Mouse (Mus musculus) CD8-positive naive resting alpha-beta T cell, adult 2 months (primary cell): Measurements from ENCODE around the gene Ppp1r36.

Source experiments
- DNase-seq, 2 experiments: peaks; one replicate each; pipeline ENCODE4 v3.0.0; 2022; ENCODE audit warnings: low read depth in 2 of 2, low spot score in 2 of 2

Ppp1r36 gene

DNA sequence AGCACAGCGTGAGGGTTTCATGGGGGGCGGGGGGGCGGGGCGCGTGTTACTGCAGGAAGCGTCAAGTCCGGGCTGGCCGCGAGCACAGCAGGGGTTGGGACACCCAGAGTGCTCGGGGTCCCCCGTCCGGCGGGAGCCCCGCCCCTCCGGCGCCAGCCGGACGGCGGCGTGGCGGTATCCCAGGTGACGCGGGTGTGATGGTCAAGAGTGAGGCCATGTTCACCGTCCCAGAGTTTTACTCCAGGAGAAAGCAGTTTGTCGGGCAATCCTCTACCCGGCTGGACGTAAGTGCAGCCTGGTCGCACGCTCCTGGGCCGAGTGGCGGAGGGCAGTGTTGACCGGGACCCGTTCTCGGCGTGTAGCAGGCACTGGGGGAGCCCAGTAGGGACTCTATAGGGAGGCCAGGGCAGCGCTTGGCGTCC lies at the start of gene Ppp1r36:
Gene Ppp1r36, plus strand, starts transcription at position 106 of the 422 bp plus-strand sequence.
- DNase-seq, result no peak

DNA sequence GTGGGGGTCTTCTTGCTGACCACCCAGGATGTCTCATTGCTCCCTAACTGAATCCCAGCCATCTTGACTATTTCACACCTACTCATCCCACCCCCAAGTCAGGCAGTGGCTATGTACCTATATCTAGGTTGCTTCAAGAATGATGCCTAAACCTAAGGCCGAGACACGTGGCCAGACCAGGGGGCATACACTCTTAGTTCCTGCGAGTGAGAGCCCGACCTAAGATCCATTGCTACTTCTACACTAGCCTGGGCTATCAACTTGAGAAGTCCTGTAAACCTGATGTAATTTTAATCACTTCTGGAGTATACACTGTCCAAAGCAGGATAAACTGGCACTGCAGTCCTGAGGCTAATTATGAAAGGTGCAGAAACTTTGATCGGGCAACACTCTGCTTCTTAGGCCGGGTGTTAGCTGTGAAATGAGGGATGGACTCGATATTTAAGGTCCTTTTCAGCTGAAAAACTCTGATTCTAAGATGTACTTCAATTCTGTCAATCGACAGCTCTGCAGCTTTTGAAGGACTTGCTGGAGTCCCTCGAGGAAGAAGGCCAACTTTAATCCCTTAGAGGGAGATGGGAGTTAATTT lies 49.0 kb upstream of the Ppp1r36 start:
- no peak for DNase-seq

DNA sequence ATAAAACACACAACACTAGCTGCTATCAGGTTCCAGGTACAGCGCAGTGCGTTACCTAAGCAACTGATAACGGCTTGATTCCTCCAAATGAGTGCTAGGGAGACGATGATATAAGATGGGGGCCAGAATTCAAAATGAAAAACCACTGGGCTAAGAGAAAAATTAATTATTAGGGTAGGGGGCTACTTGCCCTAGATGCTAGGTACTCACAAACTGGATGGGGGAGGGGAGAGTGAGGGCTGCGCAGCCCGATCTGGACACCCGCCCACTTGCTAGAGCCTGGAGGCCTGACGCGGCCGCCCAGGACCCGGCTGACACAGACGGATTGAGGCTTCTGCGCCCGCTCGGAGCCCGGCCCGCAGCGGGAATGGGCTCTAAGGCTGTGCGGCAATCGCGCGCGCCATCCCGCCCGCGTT lies 48.5 kb upstream of the Ppp1r36 start:
- DNase-seq, result no peak

DNA sequence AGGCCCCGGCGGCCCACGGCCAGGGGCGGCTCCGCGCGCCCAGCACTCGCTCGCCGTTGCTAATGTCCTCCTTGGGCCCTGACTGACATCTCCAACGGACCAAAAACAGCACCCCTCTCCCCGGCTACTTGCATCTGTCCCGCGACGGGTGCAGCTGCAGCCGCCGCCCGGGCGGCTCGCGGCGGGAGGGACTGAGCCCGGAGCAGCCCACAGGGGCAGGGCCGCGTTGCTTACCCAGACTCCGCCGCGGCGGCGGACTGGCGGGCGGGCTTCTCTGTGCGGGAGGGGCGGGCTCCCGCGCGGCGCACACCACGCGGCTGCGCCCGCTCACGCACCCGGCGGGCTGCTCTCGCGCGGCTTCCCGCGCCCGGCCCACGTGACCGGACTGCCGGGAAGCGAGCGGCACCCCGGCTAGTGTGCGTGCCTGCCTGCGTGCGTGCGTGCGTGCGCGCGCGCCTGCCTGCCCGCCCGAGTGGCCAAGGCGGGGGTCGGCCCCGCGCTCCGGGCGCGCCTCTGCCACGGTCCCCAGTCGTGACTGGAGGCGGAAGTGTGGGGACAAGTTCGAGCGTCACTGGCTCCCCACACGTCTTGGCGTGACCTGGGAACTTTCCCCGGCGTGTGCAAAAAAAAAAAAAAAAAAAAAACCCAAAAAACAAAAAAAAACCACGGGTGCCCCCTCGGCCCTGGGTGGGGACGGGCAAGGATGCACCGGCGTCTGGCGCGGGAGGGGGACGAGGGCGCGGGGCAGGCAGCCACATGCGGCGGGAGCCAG lies 47.9 kb upstream of the Ppp1r36 start, which contains the start of gene Zbtb25:
Gene Zbtb25, minus strand, starts transcription at position 397 of the 772 bp plus-strand sequence.
- peak; percentile 82 to 87 for DNase-seq

DNA sequence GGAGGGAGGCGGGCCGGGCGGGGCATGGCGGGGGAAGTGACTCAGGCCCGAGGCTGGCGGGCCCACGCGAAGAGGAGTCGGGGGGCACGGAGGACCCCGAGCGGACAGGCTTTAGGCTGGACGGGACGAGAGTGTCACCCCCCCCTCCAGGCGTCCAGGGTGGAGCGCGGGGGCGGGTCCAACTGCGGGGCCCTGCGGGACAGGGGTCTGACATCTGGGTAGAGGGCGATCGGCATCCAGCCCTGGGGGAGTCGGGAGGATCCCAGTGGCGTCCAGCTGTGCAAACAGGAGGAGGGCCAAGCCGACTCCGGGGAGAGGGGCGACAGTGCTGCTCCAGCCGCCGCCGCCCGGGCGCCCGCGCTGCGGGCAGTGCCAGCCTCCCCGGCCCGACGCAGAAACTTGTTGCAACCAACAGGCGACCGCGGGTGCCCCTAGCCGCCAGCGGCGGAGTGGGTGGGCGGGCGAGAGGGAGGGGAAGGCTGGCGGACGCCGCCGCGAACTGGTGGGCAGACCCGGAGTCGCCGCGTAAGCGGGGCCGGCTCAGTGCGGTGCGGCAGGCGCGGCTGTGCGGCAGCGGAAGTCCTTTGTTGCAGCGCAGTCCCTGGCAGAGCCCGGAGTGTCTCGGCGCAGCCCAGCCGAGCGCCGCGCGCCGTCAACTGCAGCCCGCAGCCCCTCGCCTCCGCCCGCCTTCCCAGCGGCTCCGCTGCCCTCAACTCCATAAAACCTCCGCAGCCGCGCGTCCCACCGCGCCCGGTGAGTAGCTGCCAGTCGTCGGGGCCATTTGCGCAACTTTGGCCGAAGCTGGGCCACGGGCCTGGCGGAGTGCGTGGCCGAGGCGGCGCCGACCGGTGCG lies 47.1 kb upstream of the Ppp1r36 start, which contains the start of gene Zbtb1:
Gene Zbtb1, plus strand, starts transcription at position 289 of the 853 bp plus-strand sequence.
- peak; percentile 73 to 77 for DNase-seq

DNA sequence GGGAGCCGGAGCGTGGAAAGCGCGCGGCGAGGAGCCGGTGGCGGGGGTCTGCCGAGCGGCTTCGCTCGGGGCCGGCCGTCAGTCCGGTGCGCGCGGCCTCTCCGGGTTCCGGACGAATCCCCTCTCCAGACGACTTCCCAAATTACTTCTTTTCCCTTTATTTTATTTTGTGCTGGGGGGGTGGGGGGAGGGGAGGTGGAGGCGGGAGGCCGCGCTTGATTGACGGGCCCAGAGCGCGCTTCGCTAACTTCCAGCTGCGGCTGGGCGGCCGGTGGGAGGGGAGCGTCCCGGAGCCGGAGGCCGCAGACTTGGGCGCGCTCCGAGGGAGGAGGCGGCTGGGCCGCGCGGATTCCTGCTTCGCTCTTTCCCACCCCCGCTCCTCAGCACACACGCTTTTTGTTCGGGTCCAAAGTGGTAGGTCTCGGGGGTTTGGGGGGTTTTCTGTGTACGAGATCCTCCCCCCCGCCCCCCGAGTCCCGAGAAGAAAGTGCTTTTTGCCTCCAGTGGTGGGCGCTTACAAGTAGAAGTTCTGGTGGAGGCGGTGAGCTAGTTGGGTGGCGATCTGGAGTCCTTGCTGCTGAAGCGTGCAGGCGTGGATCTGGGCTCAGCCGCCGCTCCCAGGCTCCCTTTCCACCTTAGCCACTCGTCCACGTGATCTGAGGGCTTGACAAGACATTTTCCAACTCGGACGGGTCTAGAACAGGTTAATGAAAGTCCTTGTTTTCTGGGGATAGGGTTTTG lies 46.3 kb upstream of the Ppp1r36 start:
- peak; percentile 49 to 63 for DNase-seq

DNA sequence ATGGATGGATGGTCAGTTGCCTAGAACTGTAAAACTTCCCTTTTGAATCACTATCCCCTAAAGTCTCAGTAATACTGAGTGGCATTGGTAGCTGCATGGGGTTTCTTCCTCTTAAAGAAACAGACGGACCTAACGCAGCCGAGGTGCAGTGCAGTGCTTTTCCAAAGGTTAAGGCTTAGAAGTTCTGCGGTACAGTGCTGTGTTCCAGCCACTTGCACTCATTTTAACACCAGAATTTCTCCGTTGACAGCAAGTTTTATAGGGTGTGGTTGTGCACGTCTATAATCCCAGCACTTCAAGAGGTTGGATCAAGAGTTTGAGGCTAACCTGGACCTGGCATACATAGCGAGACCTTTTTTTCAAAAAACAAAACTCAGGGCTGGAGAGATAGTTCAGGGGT lies 45.3 kb upstream of the Ppp1r36 start:
- DNase-seq, result no peak

DNA sequence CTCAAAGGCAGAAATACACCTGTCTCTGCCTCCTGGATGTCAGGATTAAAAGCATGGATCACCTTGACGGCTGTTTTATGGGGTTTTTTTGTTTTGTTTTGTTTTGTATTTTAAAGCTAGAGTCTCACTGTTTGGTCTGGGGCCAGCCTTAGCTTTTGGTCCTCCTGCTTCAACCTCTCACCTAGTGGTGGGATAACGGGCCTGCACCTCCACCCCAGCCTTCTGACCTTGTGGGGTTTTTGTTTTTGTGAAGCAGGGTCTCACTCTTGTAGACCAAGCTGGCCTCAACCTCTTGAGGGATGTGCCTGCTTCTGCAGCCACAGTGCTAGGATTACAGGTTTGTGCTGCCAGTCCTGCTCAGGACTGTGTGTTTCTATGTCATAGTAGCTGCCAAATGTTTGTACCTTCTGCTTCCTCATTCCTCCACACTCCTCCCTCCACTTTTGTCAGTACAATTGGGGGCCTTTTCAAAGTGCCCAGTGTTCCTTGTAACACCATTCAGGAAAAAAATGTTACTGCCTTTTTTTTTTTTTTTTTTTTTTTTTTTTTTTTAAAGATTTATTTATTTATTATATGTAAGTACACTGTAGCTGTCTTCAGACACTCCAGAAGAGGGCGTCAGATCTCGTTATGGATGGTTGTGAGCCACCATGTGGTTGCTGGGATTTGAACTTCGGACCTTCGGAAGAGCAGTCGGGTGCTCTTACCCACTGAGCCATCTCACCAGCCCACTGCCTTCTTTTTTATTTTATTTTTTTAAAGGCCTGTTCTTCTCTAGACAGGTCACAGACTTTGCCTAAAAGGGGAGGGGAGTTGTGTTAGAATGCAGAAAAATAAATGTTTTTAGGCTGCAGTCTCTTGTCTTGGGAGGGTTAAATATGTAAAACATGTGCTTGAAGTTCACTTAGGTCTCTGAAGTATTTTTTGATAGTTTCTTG lies 44.2 kb upstream of the Ppp1r36 start:
- DNase-seq, result peak in 1 of 2 experiments; percentile 45

DNA sequence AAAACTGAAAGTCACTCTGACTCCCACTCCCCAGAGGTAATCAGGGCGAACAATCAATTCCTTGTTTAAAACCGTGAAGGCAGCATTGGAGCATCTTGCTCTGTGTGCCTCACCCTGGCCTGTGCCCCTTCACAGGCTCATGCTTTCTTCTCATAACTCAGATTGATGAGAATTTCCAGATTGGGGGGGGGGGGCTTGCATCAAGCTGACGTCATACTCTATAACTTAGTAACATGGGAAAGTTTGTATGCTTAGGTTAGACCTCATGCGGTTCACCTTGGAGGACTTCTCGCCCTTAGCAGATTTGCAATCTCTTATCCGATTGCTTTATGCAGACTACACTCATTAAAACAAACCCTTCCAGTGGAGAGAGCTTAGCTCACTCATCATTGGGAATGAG lies 43.3 kb upstream of the Ppp1r36 start:
- DNase-seq, result no peak

DNA sequence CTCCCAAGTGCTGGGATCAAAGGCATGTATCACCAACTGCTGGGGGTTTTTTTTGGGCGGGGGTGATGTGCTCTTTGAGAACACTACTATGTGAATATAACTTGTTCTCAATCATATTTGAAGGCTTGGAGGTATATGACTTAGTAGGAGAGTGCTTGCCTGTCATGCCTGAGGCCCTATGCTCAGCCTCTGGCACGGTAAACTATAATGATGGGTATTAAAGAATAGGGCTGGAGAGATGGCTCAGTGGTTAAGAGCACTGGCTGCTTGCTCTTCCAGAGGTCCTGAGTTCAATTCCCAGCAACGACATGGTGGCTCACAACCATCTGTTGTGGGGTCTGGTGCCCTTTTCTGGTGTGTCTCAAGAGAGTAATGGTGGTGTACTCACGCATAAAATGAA lies 42.4 kb upstream of the Ppp1r36 start:
- DNase-seq, result no peak

DNA sequence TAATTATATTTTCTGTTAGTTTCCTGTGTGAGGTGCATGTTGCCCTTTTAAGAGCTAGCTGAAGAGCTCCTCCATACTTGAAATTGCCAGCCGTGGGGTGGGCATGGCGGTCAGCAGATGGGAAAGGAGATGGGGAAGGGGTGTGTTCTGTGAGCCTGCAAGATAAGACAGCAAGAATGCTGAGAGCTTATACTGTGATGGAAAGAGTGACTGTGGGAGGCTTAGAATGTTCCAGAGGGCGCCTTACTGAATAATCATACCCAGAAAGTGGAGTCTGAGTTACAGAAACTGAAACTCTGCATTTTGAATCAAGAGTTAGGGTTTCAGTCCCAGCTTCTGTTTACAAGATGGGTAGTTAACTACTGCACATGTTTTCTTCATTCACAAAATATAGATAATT lies 41.8 kb upstream of the Ppp1r36 start:
- DNase-seq, result no peak

DNA sequence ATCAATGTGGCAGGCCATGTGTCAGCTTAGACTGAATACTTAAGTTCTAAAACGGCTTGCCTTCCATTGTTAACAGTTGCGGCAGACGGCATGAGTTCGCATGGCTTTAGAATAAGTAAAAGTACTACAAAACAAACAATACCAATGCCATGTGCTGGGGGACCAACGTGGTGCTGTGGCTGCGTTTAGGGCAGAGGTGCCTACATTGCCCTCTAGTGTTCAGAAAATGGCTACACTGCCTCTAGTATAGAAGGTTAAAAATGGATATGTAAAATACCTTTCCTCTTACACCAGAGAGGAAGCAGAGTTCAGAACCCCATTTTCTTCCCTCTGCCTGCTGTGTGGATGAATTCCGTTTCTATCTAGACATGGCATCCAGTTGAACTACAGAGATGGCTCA lies 40.7 kb upstream of the Ppp1r36 start:
- peak; percentile 53 to 63 for DNase-seq

DNA sequence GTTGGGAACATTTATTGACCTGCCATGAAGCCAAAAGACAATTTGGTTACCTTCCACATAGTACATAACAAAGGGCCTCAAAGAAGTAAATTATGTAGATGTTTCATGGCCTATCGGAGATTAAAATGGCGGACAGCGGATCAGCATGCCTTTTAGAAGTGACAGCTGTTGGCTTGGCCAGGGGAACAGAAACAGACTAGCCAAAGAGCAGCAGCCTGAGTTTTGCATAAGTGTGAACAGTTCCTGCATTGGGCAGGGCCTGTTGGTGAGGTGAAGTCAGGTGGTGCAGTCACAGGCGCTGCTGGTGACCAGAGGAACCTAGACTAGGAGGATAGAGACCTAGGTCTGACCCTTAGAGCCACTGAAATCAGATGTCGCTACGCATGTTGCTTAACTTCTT lies 40.3 kb upstream of the Ppp1r36 start:
- no peak for DNase-seq

DNA sequence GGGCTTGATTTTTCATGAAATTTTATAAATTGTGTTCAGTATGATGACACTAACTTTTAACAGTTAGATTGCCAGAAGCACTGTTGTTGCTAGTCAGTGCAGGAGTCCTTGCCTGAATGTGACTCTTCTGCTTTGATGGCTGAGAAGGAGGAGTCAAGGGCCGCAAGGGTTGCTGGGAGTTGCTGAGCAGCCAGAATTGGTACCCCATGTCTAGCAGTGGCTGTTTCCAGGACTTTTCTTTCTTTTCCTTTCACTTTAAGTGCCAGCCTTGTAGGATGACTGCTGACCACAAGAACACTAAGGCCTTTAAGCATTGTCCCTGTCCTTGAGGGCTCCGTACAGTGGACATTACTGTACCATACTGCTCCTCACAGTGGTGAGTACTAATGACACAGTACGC lies 39.6 kb upstream of the Ppp1r36 start:
- no peak for DNase-seq

DNA sequence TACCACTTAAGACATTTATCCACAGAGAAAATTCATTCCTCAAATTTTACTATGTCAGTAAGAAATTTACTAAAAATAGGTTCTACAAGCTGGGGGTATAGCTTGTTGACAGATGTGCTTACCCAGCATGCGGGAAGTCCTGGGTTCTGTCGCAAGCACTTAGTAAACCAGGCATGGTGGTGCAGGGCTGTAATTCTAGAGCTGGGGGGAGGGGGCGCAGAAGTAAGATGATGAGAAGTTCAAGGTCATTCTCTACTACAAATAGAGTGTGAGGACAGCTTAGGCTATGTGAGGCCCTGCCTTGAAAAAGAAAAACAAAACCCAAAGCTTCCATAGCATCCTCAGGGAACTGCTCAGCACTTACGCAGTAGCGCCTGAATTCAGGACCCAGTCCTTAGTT lies 38.8 kb upstream of the Ppp1r36 start:
- DNase-seq, result no peak

DNA sequence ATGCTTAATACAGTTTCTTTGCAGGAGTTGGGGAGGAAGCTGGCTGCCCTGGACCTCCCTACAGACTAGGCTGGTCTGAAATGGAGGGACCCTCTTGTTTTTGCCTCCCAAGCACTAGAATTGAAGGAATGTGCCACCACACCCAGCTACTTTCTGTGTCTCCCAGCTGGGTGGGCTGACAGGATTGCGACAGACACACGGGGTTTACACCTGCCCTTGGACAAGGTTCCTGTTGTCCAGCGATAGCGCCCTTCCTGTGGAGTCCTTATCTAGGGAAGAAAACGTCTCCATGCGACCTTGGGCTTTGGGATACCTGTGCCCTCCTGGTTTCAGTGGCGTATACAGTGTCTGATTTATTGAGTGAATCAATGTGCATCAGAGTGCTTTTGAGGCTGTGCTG lies 37.2 kb upstream of the Ppp1r36 start:
- no peak for DNase-seq

DNA sequence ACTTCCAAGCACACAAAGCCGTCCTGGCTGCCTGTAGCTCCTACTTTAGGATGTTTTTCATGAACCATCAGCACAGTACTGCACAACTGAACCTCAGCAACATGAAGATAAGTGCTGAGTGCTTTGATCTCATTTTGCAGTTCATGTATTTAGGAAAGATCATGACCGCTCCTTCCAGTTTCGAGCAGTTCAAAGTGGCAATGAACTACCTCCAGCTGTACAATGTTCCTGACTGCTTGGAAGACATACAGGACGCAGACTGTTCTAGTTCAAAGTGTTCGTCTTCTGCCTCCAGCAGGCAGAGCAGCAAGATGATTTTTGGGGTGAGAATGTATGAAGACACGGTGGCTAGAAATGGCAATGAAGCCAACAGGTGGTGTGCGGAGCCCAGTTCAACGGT lies 32.0 kb upstream of the Ppp1r36 start:
- no peak for DNase-seq

DNA sequence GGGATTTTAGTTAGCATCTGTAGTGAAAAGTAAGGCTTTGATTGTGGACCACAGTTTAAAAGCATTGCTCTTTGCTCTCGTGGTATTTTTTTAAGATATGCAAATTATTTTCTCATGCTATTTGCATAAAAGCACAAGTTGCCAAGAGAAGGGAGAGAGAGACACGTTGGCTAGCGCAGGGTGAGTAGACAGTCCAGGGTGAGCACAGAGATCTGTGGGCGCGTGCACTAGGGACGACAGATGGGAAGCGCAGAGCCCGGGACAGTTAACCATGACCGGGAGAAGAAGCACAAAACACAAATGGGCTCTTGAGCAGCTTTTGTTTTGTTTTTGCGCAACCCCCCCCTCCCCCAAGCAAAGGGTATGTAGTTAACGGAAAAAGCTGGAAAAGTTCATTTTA lies 28.5 kb upstream of the Ppp1r36 start:
- DNase-seq, result no peak

DNA sequence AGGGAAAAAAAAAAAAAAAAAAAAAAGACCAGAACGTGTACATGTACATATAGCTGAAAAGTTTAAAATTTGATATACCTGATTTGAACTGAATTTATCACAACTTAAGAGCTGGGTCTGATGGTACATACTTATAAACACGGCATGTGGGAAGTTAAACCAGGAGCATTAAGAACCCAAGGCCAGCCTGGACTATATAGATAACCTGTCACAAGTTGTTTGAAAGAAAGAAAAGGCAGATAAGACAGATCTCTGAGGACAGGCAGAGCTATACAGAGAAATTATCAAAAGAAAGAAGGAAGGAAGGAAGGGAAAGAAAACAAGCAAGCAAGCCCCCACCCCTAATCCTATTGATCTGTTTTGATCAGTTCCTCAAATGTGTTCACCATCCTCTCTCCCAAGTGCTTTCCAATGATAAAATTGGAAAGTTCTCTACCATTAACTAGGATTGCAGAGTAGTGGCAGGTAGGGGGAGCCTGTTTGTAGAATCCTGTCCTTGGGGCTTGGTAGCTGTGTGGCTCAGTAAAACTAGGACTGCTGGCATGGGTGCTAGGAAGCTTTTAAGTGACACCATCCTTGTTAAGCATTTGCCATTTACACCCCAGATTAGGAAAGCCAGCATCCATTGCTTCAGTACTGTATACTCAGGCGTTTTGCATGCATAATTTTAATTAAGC lies 25.6 kb upstream of the Ppp1r36 start:
- DNase-seq, result no peak
